ENCODE assay signal across 9 mouse cellular contexts in genomic region chr13:90502141-90502540, GRCm38 (mm10).
DNase-seq lines count a peak whose midpoint lies in the region; ATAC-seq lines count a peak whose summit lies in the region.
"Had no signal": no experiment of that assay in that cellular context is flagged by ENCODE, and none has a peak within 500 bp of the region (broad histone marks: within the 10 kb centered on the region; RNA-seq: fewer than 3 reads in every experiment).

No protein-coding gene starts in this region.

- H3K9ac ChIP-seq in limb, embryonic 13.5 days = no peak overlapping the region
- H3K9ac ChIP-seq: heart, embryonic 12.5 days had no signal

- 48% methylated on average over 1 of the region's 1 CpGs for WGBS in limb, embryonic 13.5 days
- 92% methylated on average over 1 of the region's 1 CpGs for WGBS in limb, embryonic 10.5 days

- ATAC-seq in limb, embryonic 13.5 days (ENCODE audit: low FRiP score, low read depth) = no peak

- DNase-seq in limb, embryonic 10.5 days (ENCODE audit: low spot score) = no peak
- DNase-seq in NIH3T3 (ENCODE audit: low read depth) = peak; percentile 57
- DNase-seq in fat pad, adult 2 months (ENCODE audit: extremely low read depth, low read depth, low spot score) = peak; percentile 50
- DNase-seq in kidney, postnatal 25 days = peak; percentile 23 to 37
- no peak for DNase-seq in layer of hippocampus, adult 9-11 months
- no peak for DNase-seq in left cerebral cortex, adult 8-10 months (ENCODE audit: low spot score in 2 of 2)
- DNase-seq: thymus, postnatal 4 days had no signal

- no peak overlapping the region for H3K4me2 ChIP-seq in limb, embryonic 13.5 days (replicated peaks)
- H3K4me2 ChIP-seq: heart, embryonic 12.5 days had no signal

- H3K4me1 ChIP-seq in limb, embryonic 13.5 days = peaks cover 21% of the 10 kb centered on the region
- peaks cover 13% of the 10 kb centered on the region for H3K4me1 ChIP-seq in limb, embryonic 10.5 days

- H3K27me3 ChIP-seq in limb, embryonic 13.5 days = no peaks in the 10 kb centered on the region
- H3K27me3 ChIP-seq in limb, embryonic 10.5 days (ENCODE audit: low read depth, poor library complexity, severe bottlenecking) = no peaks in the 10 kb centered on the region
- H3K27me3 ChIP-seq: heart, embryonic 12.5 days had no signal

- H3K36me3 ChIP-seq in limb, embryonic 13.5 days = no peaks in the 10 kb centered on the region
- H3K36me3 ChIP-seq in limb, embryonic 10.5 days = no peaks in the 10 kb centered on the region
- H3K36me3 ChIP-seq: heart, embryonic 12.5 days had no signal

- H3K27ac ChIP-seq in limb, embryonic 13.5 days = peak overlapping the region; percentile 59
- no peak overlapping the region for H3K27ac ChIP-seq in limb, embryonic 10.5 days

- H3K4me3 ChIP-seq in limb, embryonic 13.5 days = no peak overlapping the region
- no peak overlapping the region for H3K4me3 ChIP-seq in limb, embryonic 10.5 days
- H3K4me3 ChIP-seq: heart, embryonic 12.5 days had no signal

- H3K9me3 ChIP-seq in limb, embryonic 13.5 days = no peaks in the 10 kb centered on the region
- H3K9me3 ChIP-seq in limb, embryonic 10.5 days (replicated peaks) = no peaks in the 10 kb centered on the region
- H3K9me3 ChIP-seq: heart, embryonic 12.5 days had no signal

Comparison
In these comparisons a context has a peak if more than half of its experiments do, and no peak if none do; other contexts are left out.
1. DNase-seq: peak in NIH3T3 (single experiment), fat pad, adult 2 months (single experiment) and kidney, postnatal 25 days (2 of 2); none in limb, embryonic 10.5 days (single experiment), layer of hippocampus, adult 9-11 months (single experiment) and left cerebral cortex, adult 8-10 months (0 of 2).